Mouse (Mus musculus): ENCODE results near the gene Ttf1. TPM values are rescaled to one million over a fixed set of nuclear protein-coding genes. Genes with fewer than 3 reads are reported as not detected.

The Ttf1 gene
- polyA plus RNA-seq (2014; fragmentation: Illumina TruSeq; extraction: RNeasy Lipid Tissue Mini Kit (QIAGEN cat#74804); ENCODE audit: low read depth, low replicate concordance) = 7.4 TPM

GRCm38 (mm10) chr2:29060135-29060597 lies at the start of gene Ttf1:
Gene Ttf1, plus strand, starts transcription at chr2:29060262.

GRCm38 (mm10) chr2:29054991-29055390 lies 5.1 kb upstream of the Ttf1 start, which contains the start of gene Cfap77:
Gene Cfap77, minus strand, starts transcription at chr2:29055066.

GRCm38 (mm10) chr2:29123907-29124569 lies 64.0 kb downstream of the Ttf1 start, which contains the start of gene Setx:
Gene Setx, plus strand, starts transcription at chr2:29124181.

Other genes with a start within 250 kb of the Ttf1 start
- gene Gtf3c4, start 219.9 kb upstream of the Ttf1 start, polyA plus RNA-seq (2014; fragmentation: Illumina TruSeq; extraction: RNeasy Lipid Tissue Mini Kit (QIAGEN cat#74804); ENCODE audit: low read depth, low replicate concordance) = 12.0 TPM
- gene Ddx31, start 219.9 kb upstream of the Ttf1 start, polyA plus RNA-seq (2014; fragmentation: Illumina TruSeq; extraction: RNeasy Lipid Tissue Mini Kit (QIAGEN cat#74804); ENCODE audit: low read depth, low replicate concordance) = 3.1 TPM
- gene Barhl1, start 143.6 kb upstream of the Ttf1 start, polyA plus RNA-seq (2014; fragmentation: Illumina TruSeq; extraction: RNeasy Lipid Tissue Mini Kit (QIAGEN cat#74804); ENCODE audit: low read depth, low replicate concordance) = not detected
- gene Cfap77, start 5.2 kb upstream of the Ttf1 start, polyA plus RNA-seq (2014; fragmentation: Illumina TruSeq; extraction: RNeasy Lipid Tissue Mini Kit (QIAGEN cat#74804); ENCODE audit: low read depth, low replicate concordance) = not detected
- 14.7 TPM for gene Setx, start 63.9 kb downstream of the Ttf1 start, polyA plus RNA-seq (2014; fragmentation: Illumina TruSeq; extraction: RNeasy Lipid Tissue Mini Kit (QIAGEN cat#74804); ENCODE audit: low read depth, low replicate concordance)
- 9.3 TPM for gene Ntng2, start 192.7 kb downstream of the Ttf1 start, polyA plus RNA-seq (2014; fragmentation: Illumina TruSeq; extraction: RNeasy Lipid Tissue Mini Kit (QIAGEN cat#74804); ENCODE audit: low read depth, low replicate concordance)

Data from heart, adult 10 weeks (tissue).